Mouse (Mus musculus): ENCODE results near the gene Ercc1. TPM values are rescaled to one million over a fixed set of nuclear protein-coding genes. Genes with fewer than 3 reads are reported as not detected.

The Ercc1 gene
- total RNA-seq, 1 experiment, result 53.2 TPM

GRCm38 (mm10) chr7:19324221-19324620 is 20.4 kb upstream of the Ercc1 start:
- no peak for DNase-seq (ENCODE audit: low read depth, low spot score)
- Histone ChIP-seq H3K9ac (ENCODE audit: insufficient read depth, low read depth, low read length, poor library complexity, severe bottlenecking) (no peak overlapping the region), H3K4me3 (ENCODE audit: insufficient read depth in 1 of 2, low read depth in 1 of 2, low read length in 2 of 2, poor library complexity in 1 of 2, severe bottlenecking in 1 of 2) (no peak overlapping the region), H3K27ac (ENCODE audit: insufficient read depth, low read depth, low read length, poor library complexity, severe bottlenecking) (no peak overlapping the region), H3K9me3 (ENCODE audit: control insufficient read depth, insufficient read depth, low read depth, low read length) (no peaks in the 10 kb centered on the region), H3K36me3 (ENCODE audit: control insufficient read depth, insufficient read depth, low read length, poor library complexity, severe bottlenecking) (no peaks in the 10 kb centered on the region), H3K4me1 (ENCODE audit: control insufficient read depth in 2 of 2, insufficient read depth in 2 of 2, low read length in 2 of 2, poor library complexity in 1 of 2) (peaks cover 0 to 13% of the 10 kb centered on the region in 2 experiments; a peak in 2 of 4 replicates)
- TF ChIP-seq CHD2 (IDR thresholded peaks at IDR 0.05; ENCODE audit: low read depth, low read length) (no peak), ZNF384 (IDR thresholded peaks at IDR 0.05; ENCODE audit: low read depth, low read length) (no peak), HCFC1 (IDR thresholded peaks at IDR 0.05; ENCODE audit: borderline replicate concordance, insufficient read depth, low read length) (no peak), ZC3H11A (IDR thresholded peaks at IDR 0.05; ENCODE audit: borderline replicate concordance, low read depth, low read length) (no peak), MAFK (IDR thresholded peaks at IDR 0.05; ENCODE audit: insufficient read depth, low read depth, low read length) (no peak)
- in situ Hi-C loops (cut with MboI; ENCODE audit: low sequenced_read_pairs in 2 of 2, unreplicated experiment in 2 of 2), result no loop called here

DNA sequence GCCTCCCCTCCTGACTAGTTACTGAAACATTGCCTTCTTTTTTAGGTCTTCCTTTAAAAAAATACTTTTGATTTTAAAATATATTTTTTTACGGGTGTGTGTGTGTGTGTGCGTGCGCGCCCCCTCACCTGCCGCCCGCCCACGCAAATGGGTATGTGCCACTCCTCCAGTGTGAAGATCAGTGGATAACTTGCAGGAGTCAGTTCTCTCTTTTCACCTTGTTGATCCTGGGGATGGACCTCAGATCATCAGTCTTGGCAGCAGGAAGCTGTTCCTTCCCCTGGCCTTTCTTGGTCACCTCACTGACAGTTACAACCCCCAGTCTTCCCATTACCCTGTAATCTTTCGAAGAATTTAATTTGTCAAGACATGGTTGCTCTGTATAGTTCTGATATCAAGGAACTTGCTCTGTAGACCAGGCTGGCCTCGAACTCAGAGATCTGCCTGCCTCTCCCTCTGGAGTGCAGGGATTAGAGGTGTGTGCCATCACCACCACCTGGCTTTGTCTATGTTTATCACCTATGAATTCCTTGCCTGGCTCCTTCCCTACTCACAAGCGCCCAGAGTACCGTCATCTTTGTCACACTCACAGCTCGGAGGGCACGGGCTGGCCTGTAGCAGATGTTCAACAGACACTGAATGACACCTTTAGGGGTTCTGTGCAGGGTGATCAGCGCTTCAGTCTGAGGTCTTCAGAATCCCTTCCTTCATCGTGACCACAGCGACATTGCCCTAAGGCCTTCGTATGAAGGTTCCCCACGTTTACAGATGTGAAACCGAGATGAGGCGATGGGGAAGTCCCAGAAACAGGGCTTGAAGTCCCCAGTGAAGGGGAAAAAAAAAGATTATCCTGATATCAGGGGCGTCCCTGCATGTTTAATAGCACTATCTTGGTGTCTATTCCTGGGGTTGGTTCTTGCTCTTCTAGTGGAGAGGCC is 19.0 kb upstream of the Ercc1 start:
- H3K27ac ChIP-seq (ENCODE audit: insufficient read depth, low read depth, low read length, poor library complexity, severe bottlenecking), result no peak overlapping the region
- in situ Hi-C loops (cut with MboI; ENCODE audit: low sequenced_read_pairs in 2 of 2, unreplicated experiment in 2 of 2), result no loop called here
- no peaks in the 10 kb centered on the region for H3K36me3 ChIP-seq (ENCODE audit: control insufficient read depth, insufficient read depth, low read length, poor library complexity, severe bottlenecking)
- H3K4me3 ChIP-seq (ENCODE audit: insufficient read depth in 1 of 2, low read depth in 1 of 2, low read length in 2 of 2, poor library complexity in 1 of 2, severe bottlenecking in 1 of 2), result no peak overlapping the region
- no peak overlapping the region for H3K9ac ChIP-seq (ENCODE audit: insufficient read depth, low read depth, low read length, poor library complexity, severe bottlenecking)
- H3K9me3 ChIP-seq (ENCODE audit: control insufficient read depth, insufficient read depth, low read depth, low read length), result no peaks in the 10 kb centered on the region
- TF ChIP-seq ZNF384 (IDR thresholded peaks at IDR 0.05; ENCODE audit: low read depth, low read length) (no peak), MAFK (IDR thresholded peaks at IDR 0.05; ENCODE audit: insufficient read depth, low read depth, low read length) (no peak), ZC3H11A (IDR thresholded peaks at IDR 0.05; ENCODE audit: borderline replicate concordance, low read depth, low read length) (no peak), HCFC1 (IDR thresholded peaks at IDR 0.05; ENCODE audit: borderline replicate concordance, insufficient read depth, low read length) (no peak), CHD2 (IDR thresholded peaks at IDR 0.05; ENCODE audit: low read depth, low read length) (no peak)
- no peak for DNase-seq (ENCODE audit: low read depth, low spot score)
- H3K4me1 ChIP-seq (ENCODE audit: control insufficient read depth in 2 of 2, insufficient read depth in 2 of 2, low read length in 2 of 2, poor library complexity in 1 of 2), result peaks cover 0 to 10% of the 10 kb centered on the region in 2 experiments; a peak in 2 of 4 replicates

DNA sequence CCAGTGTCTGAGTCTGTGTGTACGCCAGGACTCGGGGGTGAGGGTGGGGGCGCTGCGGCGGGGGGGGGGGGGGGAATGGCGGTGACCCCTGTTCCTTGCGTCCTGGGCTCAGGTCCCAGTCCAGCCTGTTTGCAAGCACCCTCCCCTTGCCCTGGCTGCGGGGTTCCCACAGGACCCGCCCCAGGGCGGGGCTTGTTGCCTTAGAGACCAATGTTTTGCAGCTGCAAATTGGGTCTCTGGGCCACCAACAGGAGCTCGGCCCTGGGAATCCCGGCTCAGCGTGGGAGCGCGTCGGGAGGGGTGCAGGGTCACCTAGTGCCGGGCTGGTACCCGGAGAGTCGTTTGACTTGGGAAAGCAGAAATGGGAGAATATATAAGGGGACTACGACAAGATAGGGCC is 18.2 kb upstream of the Ercc1 start:
- Histone ChIP-seq H3K4me3 (ENCODE audit: insufficient read depth in 1 of 2, low read depth in 1 of 2, low read length in 2 of 2, poor library complexity in 1 of 2, severe bottlenecking in 1 of 2) (peak overlapping the region; percentile 4 to 44; a peak in 3 of 4 replicates), H3K9ac (ENCODE audit: insufficient read depth, low read depth, low read length, poor library complexity, severe bottlenecking) (no peak overlapping the region), H3K4me1 (ENCODE audit: control insufficient read depth in 2 of 2, insufficient read depth in 2 of 2, low read length in 2 of 2, poor library complexity in 1 of 2) (peaks cover 0 to 10% of the 10 kb centered on the region in 2 experiments; a peak in 2 of 4 replicates), H3K27ac (ENCODE audit: insufficient read depth, low read depth, low read length, poor library complexity, severe bottlenecking) (no peak overlapping the region), H3K9me3 (ENCODE audit: control insufficient read depth, insufficient read depth, low read depth, low read length) (no peaks in the 10 kb centered on the region), H3K36me3 (ENCODE audit: control insufficient read depth, insufficient read depth, low read length, poor library complexity, severe bottlenecking) (no peaks in the 10 kb centered on the region)
- no peak for TF ChIP-seq HCFC1 (IDR thresholded peaks at IDR 0.05; ENCODE audit: borderline replicate concordance, insufficient read depth, low read length)
- no peak for TF ChIP-seq CHD2 (IDR thresholded peaks at IDR 0.05; ENCODE audit: low read depth, low read length)
- TF ChIP-seq MAFK (IDR thresholded peaks at IDR 0.05; ENCODE audit: insufficient read depth, low read depth, low read length), result no peak
- no peak for TF ChIP-seq ZNF384 (IDR thresholded peaks at IDR 0.05; ENCODE audit: low read depth, low read length)
- TF ChIP-seq ZC3H11A (IDR thresholded peaks at IDR 0.05; ENCODE audit: borderline replicate concordance, low read depth, low read length), result no peak
- in situ Hi-C loops (cut with MboI; ENCODE audit: low sequenced_read_pairs in 2 of 2, unreplicated experiment in 2 of 2), result no loop called here
- DNase-seq (ENCODE audit: low read depth, low spot score), result peak; percentile 82

DNA sequence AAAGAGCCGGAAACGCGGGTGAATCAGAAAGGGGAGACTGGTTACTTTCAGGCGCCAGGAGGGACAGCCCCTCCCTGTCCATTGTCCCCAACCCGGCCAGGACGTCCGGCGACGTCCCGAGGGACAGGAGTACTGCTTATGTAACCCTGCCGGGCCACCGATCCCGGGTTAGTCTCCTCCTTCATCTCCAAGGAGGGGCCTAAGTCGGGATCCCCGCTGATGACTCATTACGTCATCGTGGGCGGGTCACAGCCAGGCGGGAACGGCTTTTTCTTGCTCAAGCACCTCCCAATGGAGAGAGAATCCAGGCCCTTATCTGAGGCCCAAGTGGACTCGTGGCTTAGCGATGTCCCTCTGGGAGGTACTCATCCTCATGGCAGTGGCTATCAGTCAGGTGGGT is 17.4 kb upstream of the Ercc1 start:
- H3K4me1 ChIP-seq (ENCODE audit: control insufficient read depth in 2 of 2, insufficient read depth in 2 of 2, low read length in 2 of 2, poor library complexity in 1 of 2), result peaks cover under 1 to 10% of the 10 kb centered on the region in 2 experiments; a peak in 2 of 4 replicates
- in situ Hi-C loops (cut with MboI; ENCODE audit: low sequenced_read_pairs in 2 of 2, unreplicated experiment in 2 of 2), result no loop called here
- peak; percentile 78 for DNase-seq (ENCODE audit: low read depth, low spot score)
- no peaks in the 10 kb centered on the region for H3K36me3 ChIP-seq (ENCODE audit: control insufficient read depth, insufficient read depth, low read length, poor library complexity, severe bottlenecking)
- peak overlapping the region; percentile 4 to 44; a peak in 3 of 4 replicates for H3K4me3 ChIP-seq (ENCODE audit: insufficient read depth in 1 of 2, low read depth in 1 of 2, low read length in 2 of 2, poor library complexity in 1 of 2, severe bottlenecking in 1 of 2)
- no peaks in the 10 kb centered on the region for H3K9me3 ChIP-seq (ENCODE audit: control insufficient read depth, insufficient read depth, low read depth, low read length)
- peak overlapping the region; percentile 33 for H3K9ac ChIP-seq (ENCODE audit: insufficient read depth, low read depth, low read length, poor library complexity, severe bottlenecking)
- no peak overlapping the region for H3K27ac ChIP-seq (ENCODE audit: insufficient read depth, low read depth, low read length, poor library complexity, severe bottlenecking)
- TF ChIP-seq ZC3H11A (IDR thresholded peaks at IDR 0.05; ENCODE audit: borderline replicate concordance, low read depth, low read length), result no peak
- TF ChIP-seq CHD2 (IDR thresholded peaks at IDR 0.05; ENCODE audit: low read depth, low read length), result no peak
